Mouse (Mus musculus): ENCODE data around the gene N4bp2l2. TPM values are rescaled to one million over a fixed set of nuclear protein-coding genes. Genes with fewer than 3 reads are reported as not detected.

N4bp2l2 gene
- polyA plus RNA-seq, 1 experiment from 2014 or later: 46.0 TPM

DNA sequence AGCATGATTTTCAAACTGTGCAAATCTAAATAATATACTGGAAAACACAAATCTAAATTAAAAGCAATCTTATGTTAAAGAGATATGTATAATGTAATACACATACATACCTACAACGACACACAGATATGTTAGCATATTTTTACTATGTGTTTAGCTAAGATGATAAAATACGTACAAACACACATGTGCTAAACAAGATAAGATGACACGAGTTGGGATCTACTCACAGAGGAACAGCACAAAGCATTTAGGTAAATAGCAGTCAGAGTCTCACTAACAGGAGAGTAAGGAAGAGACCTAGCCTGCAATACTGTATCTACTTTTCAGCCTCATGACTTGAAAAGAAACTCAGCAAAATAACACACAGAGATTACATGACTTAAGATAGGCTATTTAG, 24.5 kb downstream of the N4bp2l2 start:
- whole genome bisulfite sequencing: 88% methylated on average over 3 of the region's 3 CpGs
- Histone ChIP-seq H3K9me3 (no peaks in the 10 kb centered on the region), H3K36me3 (peaks cover 49% of the 10 kb centered on the region), H3K27me3 (no peaks in the 10 kb centered on the region), H3K4me3 (no peak overlapping the region), H3K4me2 (no peak overlapping the region), H3K27ac (no peak overlapping the region), H3K9ac (no peak overlapping the region), H3K4me1 (no peaks in the 10 kb centered on the region)
- no peak for ATAC-seq (ENCODE audit: insufficient number of reproducible peaks, insufficient read depth, low FRiP score, low TSS enrichment, low read depth)

DNA sequence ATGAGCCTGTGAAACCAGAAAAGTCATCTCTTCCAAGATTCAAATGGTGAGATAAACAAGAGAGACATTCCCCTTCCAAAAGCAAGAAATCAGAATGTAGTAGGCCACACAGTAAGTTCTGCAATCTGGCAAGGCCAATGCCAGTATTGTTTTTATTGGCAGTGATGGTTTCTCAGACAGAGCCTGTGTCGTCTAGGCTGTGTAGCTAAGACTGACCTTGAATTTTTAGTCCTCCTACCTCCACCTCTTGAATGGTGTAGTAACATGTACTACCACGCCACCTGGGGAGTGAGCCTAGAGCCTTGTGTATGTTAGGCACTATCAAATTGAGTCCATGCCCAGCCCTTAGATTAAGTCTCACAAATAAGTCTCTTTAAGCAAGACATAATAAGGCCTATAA, 36.3 kb downstream of the N4bp2l2 start:
- H3K4me3 ChIP-seq: no peak overlapping the region
- H3K36me3 ChIP-seq: peaks cover 18% of the 10 kb centered on the region
- ATAC-seq (ENCODE audit: insufficient number of reproducible peaks, insufficient read depth, low FRiP score, low TSS enrichment, low read depth): no peak
- H3K4me2 ChIP-seq: no peak overlapping the region
- no peaks in the 10 kb centered on the region for H3K27me3 ChIP-seq
- H3K9me3 ChIP-seq: no peaks in the 10 kb centered on the region
- 88% methylated on average over 2 of the region's 2 CpGs for WGBS
- no peak overlapping the region for H3K27ac ChIP-seq
- no peak overlapping the region for H3K9ac ChIP-seq
- no peaks in the 10 kb centered on the region for H3K4me1 ChIP-seq

DNA sequence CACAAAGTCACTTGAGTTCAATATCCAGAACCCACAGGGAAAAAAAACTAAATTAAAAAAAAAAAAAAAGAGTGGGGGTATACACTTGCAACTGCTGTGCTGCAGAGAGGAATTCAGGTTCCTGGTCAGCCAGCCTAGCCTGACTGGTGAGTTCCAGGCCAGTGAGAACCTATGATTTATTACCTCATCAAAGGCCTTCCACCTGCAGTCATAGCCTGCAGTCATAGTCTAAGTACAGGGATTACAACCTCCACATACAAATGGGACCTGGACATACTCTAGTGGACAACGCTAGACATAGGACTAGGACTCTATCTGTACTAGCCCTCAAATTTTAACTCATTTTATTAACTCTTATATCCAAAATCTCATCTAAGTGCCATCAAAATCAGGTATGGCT, 36.7 kb downstream of the N4bp2l2 start:
- Histone ChIP-seq H3K9ac (no peak overlapping the region), H3K27me3 (no peaks in the 10 kb centered on the region), H3K4me1 (no peaks in the 10 kb centered on the region), H3K27ac (no peak overlapping the region), H3K9me3 (no peaks in the 10 kb centered on the region), H3K4me3 (no peak overlapping the region), H3K4me2 (no peak overlapping the region), H3K36me3 (peaks cover 14% of the 10 kb centered on the region)
- no peak for ATAC-seq (ENCODE audit: insufficient number of reproducible peaks, insufficient read depth, low FRiP score, low TSS enrichment, low read depth)
- 94% methylated on average over 1 of the region's 1 CpGs for WGBS

DNA sequence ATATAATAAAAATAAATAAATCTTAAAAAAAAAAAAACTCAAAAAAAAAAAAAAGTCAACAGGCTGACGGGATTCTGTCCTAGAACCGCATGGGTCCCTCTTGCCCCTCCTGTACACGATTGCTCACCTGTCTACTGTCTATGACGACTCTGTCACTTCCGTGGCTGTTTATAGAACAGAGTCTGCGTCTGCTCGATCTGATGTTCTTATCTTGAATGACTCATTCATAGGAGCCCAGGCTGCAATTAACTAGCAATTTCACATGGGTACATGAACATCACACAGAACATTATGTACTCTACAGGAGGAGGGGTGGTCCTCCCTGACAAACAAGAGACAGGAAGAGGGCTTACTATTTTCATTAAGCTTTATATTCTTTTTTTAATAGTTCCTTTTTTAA, 40.5 kb downstream of the N4bp2l2 start:
- Histone ChIP-seq H3K4me2 (no peak overlapping the region), H3K9ac (no peak overlapping the region), H3K4me3 (no peak overlapping the region), H3K27me3 (no peaks in the 10 kb centered on the region), H3K27ac (no peak overlapping the region), H3K36me3 (no peaks in the 10 kb centered on the region; the same call in 1 of the 2 replicates), H3K4me1 (peaks cover 5% of the 10 kb centered on the region; the same call in 1 of the 2 replicates), H3K9me3 (no peaks in the 10 kb centered on the region)
- WGBS: 89% methylated on average over 7 of the region's 7 CpGs
- no peak for ATAC-seq (ENCODE audit: insufficient number of reproducible peaks, insufficient read depth, low FRiP score, low TSS enrichment, low read depth)

DNA sequence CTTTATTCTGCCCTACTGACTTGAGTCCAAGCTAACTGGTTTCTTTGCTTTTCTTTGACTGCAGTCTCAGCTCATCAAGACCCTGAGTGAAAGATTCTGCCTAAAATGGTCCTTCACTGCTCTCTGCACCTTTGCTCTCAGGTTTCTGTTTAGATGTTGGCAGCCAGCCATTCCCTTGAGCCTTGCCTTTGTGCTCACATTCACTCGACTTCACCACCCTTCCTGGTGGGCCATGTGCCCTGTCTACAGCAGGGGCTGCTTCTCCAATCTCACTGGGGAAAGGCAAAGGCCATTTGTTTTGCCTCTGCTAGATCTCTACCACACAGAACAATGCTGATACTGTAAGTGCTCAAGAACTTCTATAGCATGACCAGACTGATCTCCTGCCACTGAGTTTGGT, 43.2 kb downstream of the N4bp2l2 start:
- H3K27ac ChIP-seq: no peak overlapping the region
- H3K9ac ChIP-seq: no peak overlapping the region
- WGBS: 25% methylated on average over 1 of the region's 1 CpGs
- peaks cover 5% of the 10 kb centered on the region; the same call in 1 of the 2 replicates for H3K4me1 ChIP-seq
- H3K4me3 ChIP-seq: no peak overlapping the region
- no peaks in the 10 kb centered on the region for H3K9me3 ChIP-seq
- peak; percentile 52; the same call in 1 of the 2 replicates for ATAC-seq (ENCODE audit: insufficient number of reproducible peaks, insufficient read depth, low FRiP score, low TSS enrichment, low read depth)
- H3K4me2 ChIP-seq: no peak overlapping the region
- H3K27me3 ChIP-seq: no peaks in the 10 kb centered on the region
- H3K36me3 ChIP-seq: no peaks in the 10 kb centered on the region

DNA sequence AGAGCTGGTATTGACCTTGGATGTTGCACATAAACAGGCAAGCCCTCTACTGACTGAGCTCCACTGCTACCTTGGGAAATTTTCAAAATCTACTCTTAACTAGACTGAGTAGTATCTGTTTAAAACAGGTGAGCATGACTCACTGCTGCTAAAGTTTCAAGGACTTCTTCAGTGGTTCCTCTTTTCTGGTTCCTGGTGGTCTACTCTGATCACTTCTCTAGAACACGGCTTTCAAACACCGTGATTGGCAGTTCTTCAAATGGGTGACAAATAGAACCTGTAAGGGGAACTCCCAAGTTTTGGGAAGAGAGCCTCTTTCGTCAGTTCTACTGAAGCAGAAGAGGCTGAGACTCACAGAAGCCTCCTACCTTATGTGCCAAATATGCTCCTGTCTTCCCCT, 44.4 kb downstream of the N4bp2l2 start:
- Histone ChIP-seq H3K9ac (no peak overlapping the region), H3K4me3 (no peak overlapping the region), H3K4me1 (peaks cover 5% of the 10 kb centered on the region; the same call in 1 of the 2 replicates), H3K9me3 (no peaks in the 10 kb centered on the region), H3K36me3 (no peaks in the 10 kb centered on the region), H3K4me2 (no peak overlapping the region), H3K27ac (no peak overlapping the region), H3K27me3 (no peaks in the 10 kb centered on the region)
- ATAC-seq (ENCODE audit: insufficient number of reproducible peaks, insufficient read depth, low FRiP score, low TSS enrichment, low read depth): no peak
- 85% methylated on average over 3 of the region's 3 CpGs for WGBS

DNA sequence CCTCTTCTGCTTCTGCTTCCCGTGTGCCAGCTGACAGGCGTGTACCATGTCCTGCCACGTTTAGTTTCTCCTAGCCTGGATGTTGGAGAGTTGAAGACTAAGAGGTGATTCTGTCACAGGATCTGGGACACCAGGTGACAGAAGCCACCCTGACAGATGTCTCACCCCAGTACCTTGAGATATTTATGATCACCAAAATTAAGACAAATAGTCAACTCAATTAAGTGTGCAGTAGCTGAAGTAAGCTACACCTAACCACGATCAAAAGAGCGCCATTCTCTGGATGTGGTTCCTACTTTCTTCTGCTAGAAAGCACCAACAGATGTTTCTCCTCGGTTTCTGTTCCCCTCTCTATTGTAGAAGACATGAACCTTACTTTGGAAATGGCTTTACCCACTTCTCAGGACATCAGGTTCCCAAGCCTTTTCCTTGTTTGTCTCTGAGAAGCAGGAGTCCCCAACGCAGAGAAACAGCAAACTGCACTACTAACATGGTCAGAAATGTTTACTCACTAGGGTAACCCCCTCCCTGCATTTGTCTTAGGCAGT, 45.3 kb downstream of the N4bp2l2 start:
- no peak for ATAC-seq (ENCODE audit: insufficient number of reproducible peaks, insufficient read depth, low FRiP score, low TSS enrichment, low read depth)

DNA sequence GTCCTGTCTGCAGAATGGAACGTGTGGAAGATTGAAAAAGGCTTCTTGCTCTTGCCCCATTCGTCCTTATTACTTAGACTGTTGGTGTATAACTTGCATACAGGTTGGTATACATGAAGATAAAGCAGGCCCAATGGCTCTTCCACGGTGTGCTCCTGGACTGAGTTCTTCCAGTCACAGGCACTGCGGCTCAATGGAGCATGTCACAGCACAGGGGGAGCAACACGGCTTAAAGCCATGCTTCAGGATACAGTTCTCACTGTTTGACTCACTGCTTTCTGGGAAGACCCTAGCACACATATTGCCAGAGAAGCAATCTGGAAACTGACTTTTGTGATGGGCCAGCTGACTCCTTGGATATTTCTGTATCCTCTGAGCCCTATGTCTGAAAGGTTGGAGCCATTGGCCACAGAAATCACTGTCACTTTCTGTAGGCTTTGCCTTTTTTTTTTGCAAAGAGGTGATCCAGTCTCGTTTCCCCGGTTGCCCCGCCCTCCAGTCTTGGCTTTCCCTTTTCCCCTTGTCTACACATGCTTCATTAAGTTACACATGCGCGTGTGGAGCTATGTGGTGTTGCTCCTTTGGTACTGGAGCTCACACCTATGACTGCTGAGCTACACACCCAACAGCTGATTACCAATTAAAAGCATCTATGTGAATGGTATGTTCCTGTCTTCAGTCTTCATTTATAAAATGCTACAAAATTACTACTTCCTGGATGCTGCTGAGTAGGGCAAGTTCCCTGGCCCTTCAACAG, 47.2 kb downstream of the N4bp2l2 start:
- Histone ChIP-seq H3K27ac (no peak overlapping the region), H3K36me3 (no peaks in the 10 kb centered on the region), H3K27me3 (no peaks in the 10 kb centered on the region), H3K9ac (no peak overlapping the region), H3K4me2 (no peak overlapping the region), H3K4me1 (peaks cover 5% of the 10 kb centered on the region; the same call in 1 of the 2 replicates), H3K4me3 (no peak overlapping the region), H3K9me3 (no peaks in the 10 kb centered on the region)
- 86% methylated on average over 10 of the region's 10 CpGs for WGBS
- no peak for ATAC-seq (ENCODE audit: insufficient number of reproducible peaks, insufficient read depth, low FRiP score, low TSS enrichment, low read depth)

More for the DNA sequence above, 45.3 kb downstream of the N4bp2l2 start:
- Histone ChIP-seq H3K9me3 (no peaks in the 10 kb centered on the region), H3K9ac (no peak overlapping the region), H3K27me3 (no peaks in the 10 kb centered on the region), H3K4me3 (no peak overlapping the region), H3K36me3 (no peaks in the 10 kb centered on the region), H3K4me2 (no peak overlapping the region), H3K27ac (no peak overlapping the region), H3K4me1 (peaks cover 5% of the 10 kb centered on the region; the same call in 1 of the 2 replicates)
- WGBS: 88% methylated on average over 7 of the region's 7 CpGs

DNA sequence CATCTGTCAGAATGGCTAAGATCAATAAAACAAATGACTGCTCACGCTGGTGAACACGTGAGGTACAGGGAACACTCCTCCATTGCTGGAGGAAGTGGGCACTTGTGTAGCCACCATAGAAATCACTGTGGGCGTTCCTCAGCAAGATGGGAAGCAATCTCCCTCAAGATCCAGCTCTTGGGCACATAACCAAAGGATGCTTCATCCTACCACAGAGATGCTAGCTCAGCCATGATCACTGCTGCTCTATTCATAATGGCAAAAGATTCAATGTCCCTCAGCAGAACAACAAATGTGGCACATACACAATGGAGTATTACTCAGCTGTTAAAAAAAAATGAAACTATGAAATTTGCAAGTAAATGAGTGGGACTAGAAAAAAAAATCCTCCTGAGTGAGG, 49.3 kb downstream of the N4bp2l2 start:
- H3K9ac ChIP-seq: no peak overlapping the region
- H3K4me3 ChIP-seq: no peak overlapping the region
- WGBS: 70% methylated on average over 3 of the region's 3 CpGs
- H3K27me3 ChIP-seq: no peaks in the 10 kb centered on the region
- no peak overlapping the region for H3K4me2 ChIP-seq
- H3K9me3 ChIP-seq: no peaks in the 10 kb centered on the region
- H3K27ac ChIP-seq: no peak overlapping the region
- no peaks in the 10 kb centered on the region for H3K4me1 ChIP-seq
- ATAC-seq (ENCODE audit: insufficient number of reproducible peaks, insufficient read depth, low FRiP score, low TSS enrichment, low read depth): no peak
- no peaks in the 10 kb centered on the region for H3K36me3 ChIP-seq

DNA sequence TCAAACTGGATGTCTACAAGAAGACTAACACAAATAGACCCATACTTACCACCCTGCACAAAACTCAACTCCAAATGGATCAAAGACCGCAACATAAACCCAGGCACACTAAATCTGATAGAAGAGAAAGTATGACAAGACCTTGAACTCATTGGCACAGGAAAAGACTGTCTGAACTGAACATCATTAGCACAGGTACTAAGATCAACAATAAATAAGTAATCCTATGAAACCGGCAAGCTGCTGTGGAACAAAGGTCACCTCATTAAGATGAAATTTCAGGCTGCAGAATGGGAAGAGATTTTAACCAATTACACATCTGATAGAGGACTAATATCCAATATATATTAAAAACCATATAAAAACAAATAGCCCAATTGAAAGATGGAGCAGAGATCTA, 49.8 kb downstream of the N4bp2l2 start:
- Histone ChIP-seq H3K4me1 (0 out of 2 replicates have a peak, but pooled peaks cover 4% of the 10 kb centered on the region), H3K36me3 (no peaks in the 10 kb centered on the region), H3K9ac (no peak overlapping the region), H3K9me3 (no peaks in the 10 kb centered on the region), H3K27ac (no peak overlapping the region), H3K27me3 (no peaks in the 10 kb centered on the region), H3K4me2 (no peak overlapping the region), H3K4me3 (no peak overlapping the region)
- no peak for ATAC-seq (ENCODE audit: insufficient number of reproducible peaks, insufficient read depth, low FRiP score, low TSS enrichment, low read depth)
- 91% methylated on average over 2 of the region's 2 CpGs for WGBS

DNA sequence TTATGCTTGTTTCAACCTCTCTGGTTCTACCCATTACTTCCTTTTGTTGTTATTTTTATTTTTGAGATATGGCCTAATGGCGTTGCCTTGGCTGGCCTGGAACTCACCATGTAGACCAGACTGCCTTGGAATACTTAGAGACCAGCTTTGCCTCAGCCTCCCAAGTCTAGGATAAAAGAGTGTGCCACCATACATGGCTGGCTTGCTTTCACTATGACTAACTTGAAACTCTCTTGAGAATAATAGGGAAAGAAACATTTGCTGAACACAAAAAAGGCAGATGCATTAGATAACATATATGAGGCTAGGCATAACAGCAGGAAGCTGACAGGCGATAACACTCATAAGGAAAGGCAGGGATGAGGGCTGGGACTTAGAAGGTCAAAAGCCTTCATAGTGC, 51.9 kb downstream of the N4bp2l2 start:
- H3K27ac ChIP-seq: no peak overlapping the region

DNA sequence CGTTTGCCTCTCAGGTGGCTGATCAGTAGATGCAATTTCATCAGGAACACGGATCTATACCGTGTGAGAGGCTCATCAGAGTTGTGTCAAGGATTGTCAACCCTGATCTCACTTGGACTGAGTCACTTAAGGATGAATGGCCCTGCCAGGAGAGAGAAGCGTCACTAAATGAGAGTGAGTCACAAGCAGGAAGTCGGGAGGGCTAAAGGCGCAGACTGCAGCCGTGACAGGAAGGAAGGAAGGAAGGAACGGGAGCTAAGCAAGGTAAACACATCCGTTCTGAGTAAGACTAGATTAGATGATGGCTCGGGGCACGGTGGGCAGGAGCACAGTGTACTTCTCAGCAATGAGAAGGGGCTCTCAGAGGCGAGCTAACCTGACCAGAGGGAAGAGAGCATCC, 54.3 kb downstream of the N4bp2l2 start:
- 67% methylated on average over 12 of the region's 12 CpGs for WGBS
- H3K4me1 ChIP-seq: 0 out of 2 replicates have a peak, but pooled peaks cover 6% of the 10 kb centered on the region
- ATAC-seq (ENCODE audit: insufficient number of reproducible peaks, insufficient read depth, low FRiP score, low TSS enrichment, low read depth): no peak
- no peak overlapping the region for H3K4me3 ChIP-seq
- H3K36me3 ChIP-seq: no peaks in the 10 kb centered on the region
- no peak overlapping the region for H3K4me2 ChIP-seq
- no peaks in the 10 kb centered on the region for H3K9me3 ChIP-seq
- no peaks in the 10 kb centered on the region for H3K27me3 ChIP-seq
- H3K27ac ChIP-seq: no peak overlapping the region
- H3K9ac ChIP-seq: no peak overlapping the region

More for the DNA sequence above, 51.9 kb downstream of the N4bp2l2 start:
- 90% methylated on average over 2 of the region's 2 CpGs for WGBS
- no peak overlapping the region for H3K9ac ChIP-seq
- no peak overlapping the region for H3K4me2 ChIP-seq
- no peaks in the 10 kb centered on the region for H3K9me3 ChIP-seq
- no peak overlapping the region for H3K4me3 ChIP-seq
- no peaks in the 10 kb centered on the region for H3K27me3 ChIP-seq
- H3K4me1 ChIP-seq: 0 out of 2 replicates have a peak, but pooled peaks cover 6% of the 10 kb centered on the region
- no peak for ATAC-seq (ENCODE audit: insufficient number of reproducible peaks, insufficient read depth, low FRiP score, low TSS enrichment, low read depth)
- H3K36me3 ChIP-seq: no peaks in the 10 kb centered on the region
